Mouse (Mus musculus) adrenal gland, adult 2 months (tissue): ENCODE data around the gene Srxn1. TPM values are rescaled to one million over a fixed set of nuclear protein-coding genes. Genes with fewer than 3 reads are reported as not detected.

Source experiments
- DNase-seq: peaks from one replicate; pipeline ENCODE4 v3.0.0; 2021
- polyA plus RNA-seq: library from polyadenylated mRNA; depleted of rRNA; stranded (reverse); fragments of >200 nt; gene quantifications from 2 replicates; pipeline ENCODE4 v1.2.3, GENCODE M21; 2012
- total RNA-seq, 2 experiments: library from RNA; stranded (reverse); gene quantifications; 2 replicates each; pipeline ENCODE4 v1.2.3; 2021

Gene Srxn1
- total and polyA plus RNA-seq, 3 experiments, result 188 to 772 (median 608) TPM

- no peak for DNase-seq
Measured at GRCm38 (mm10) chr2:152119228-152119865, 14.0 kb downstream of the Srxn1 start.

GRCm38 (mm10) chr2:152122896-152123295 lies 17.6 kb downstream of the Srxn1 start:
- DNase-seq, result no peak

- no peak for DNase-seq
Measured at GRCm38 (mm10) chr2:152128597-152128996, 23.3 kb downstream of the Srxn1 start.

GRCm38 (mm10) chr2:152129778-152130177 lies 24.5 kb downstream of the Srxn1 start:
- DNase-seq, result no peak

GRCm38 (mm10) chr2:152132016-152132415 lies 26.7 kb downstream of the Srxn1 start:
- no peak for DNase-seq

- DNase-seq, result no peak
Measured at GRCm38 (mm10) chr2:152132691-152133090, 27.4 kb downstream of the Srxn1 start.

GRCm38 (mm10) chr2:152139191-152139987 lies 34.1 kb downstream of the Srxn1 start:
- DNase-seq, result no peak

GRCm38 (mm10) chr2:152140941-152141340 lies 35.6 kb downstream of the Srxn1 start:
- DNase-seq, result no peak

GRCm38 (mm10) chr2:152141491-152141890 lies 36.2 kb downstream of the Srxn1 start:
- no peak for DNase-seq

- DNase-seq, result peak; percentile 68
Measured at GRCm38 (mm10) chr2:152142046-152142445, 36.7 kb downstream of the Srxn1 start.

GRCm38 (mm10) chr2:152142571-152142970 lies 37.3 kb downstream of the Srxn1 start:
- DNase-seq, result no peak

GRCm38 (mm10) chr2:152143279-152144157 lies 38.2 kb downstream of the Srxn1 start, which contains the start of gene Tcf15:
TSS of gene Tcf15 (plus strand) at chr2:152143561.
- DNase-seq, result peak; percentile 84

- DNase-seq, result no peak
Measured at GRCm38 (mm10) chr2:152144158-152144450, 38.8 kb downstream of the Srxn1 start.

GRCm38 (mm10) chr2:152144501-152144900 lies 39.2 kb downstream of the Srxn1 start:
- peak; percentile 9 for DNase-seq

GRCm38 (mm10) chr2:152145711-152146110 lies 40.4 kb downstream of the Srxn1 start:
- DNase-seq, result no peak

- DNase-seq, result no peak
Measured at GRCm38 (mm10) chr2:152147079-152147478, 41.8 kb downstream of the Srxn1 start.

- no peak for DNase-seq
Measured at GRCm38 (mm10) chr2:152148675-152149074, 43.4 kb downstream of the Srxn1 start.

GRCm38 (mm10) chr2:152149891-152150290 lies 44.6 kb downstream of the Srxn1 start:
- DNase-seq, result no peak

- DNase-seq, result peak; percentile 56
Measured at GRCm38 (mm10) chr2:152150373-152150772, 45.1 kb downstream of the Srxn1 start.

GRCm38 (mm10) chr2:152153361-152153760 lies 48.0 kb downstream of the Srxn1 start:
- DNase-seq, result no peak

- peak; percentile 63 for DNase-seq
Measured at GRCm38 (mm10) chr2:152155414-152156208, 50.3 kb downstream of the Srxn1 start.

- DNase-seq, result no peak
Measured at GRCm38 (mm10) chr2:152156471-152156870, 51.2 kb downstream of the Srxn1 start.
